Mouse (Mus musculus) ES-CJ7 (cell line): ENCODE measurements around the gene Olfr1463.

Experiments used
- DNase-seq: peaks from one replicate; pipeline ENCODE4 v3.0.0; 2011; ENCODE audit warnings: low read depth, low spot score

The Olfr1463 gene

GRCm38 (mm10) chr19:13231028-13231427, at the start of gene Olfr1463:
Olfr1463 (plus strand) TSS chr19:13231328.
- no peak for DNase-seq

- DNase-seq, result no peak
Measured at GRCm38 (mm10) chr19:13185434-13185833, 45.7 kb upstream of the Olfr1463 start, which contains the start of gene Olfr1462. Olfr1462 (plus strand) TSS chr19:13185734.

DNA sequence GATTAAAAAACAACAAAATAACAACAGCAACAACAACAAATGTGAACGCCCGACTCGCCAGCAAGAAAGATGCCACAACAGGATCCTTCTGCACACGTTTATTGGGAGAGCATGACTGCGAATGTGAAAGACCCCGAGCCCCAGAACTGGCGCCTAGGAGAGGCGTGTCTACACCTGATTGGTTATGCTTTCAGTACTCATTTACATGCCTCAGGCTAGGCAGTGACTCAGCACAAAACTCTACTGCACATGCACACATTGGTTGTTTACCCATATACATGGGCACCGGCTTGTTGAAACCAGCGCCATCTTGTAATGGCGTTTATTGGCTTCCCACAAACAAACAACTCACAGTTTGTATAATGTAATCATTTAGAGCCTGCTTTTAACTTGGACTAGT, 9.5 kb upstream of the Olfr1463 start:
- DNase-seq, result peak; percentile 34
